Mouse (Mus musculus): ENCODE data around the gene Banf2.

DNA sequence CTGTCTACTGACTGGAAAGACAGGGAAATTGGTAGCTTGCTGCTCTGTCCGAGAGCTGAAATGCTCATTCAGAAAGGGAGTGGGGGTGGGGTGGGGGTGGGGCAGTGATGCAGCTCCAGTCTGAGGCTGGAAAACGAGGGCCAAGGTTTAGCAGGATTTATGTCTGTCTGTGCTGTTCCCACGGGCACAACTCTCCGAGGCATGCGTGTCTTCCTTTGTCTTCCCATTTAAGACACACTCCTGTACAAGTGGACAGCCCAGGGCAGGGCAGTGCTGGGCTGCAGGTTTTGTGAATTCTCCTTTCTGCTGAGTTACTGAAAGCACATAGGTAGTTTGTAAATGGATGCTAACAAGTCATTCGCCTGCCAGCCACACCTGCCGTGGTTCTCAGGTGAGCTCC, 39.8 kb downstream of the Banf2 start:
- no peak for TF ChIP-seq CTCF (IDR thresholded peaks at IDR 0.05; ENCODE audit: control insufficient read depth, insufficient read depth, low read length)
- TF ChIP-seq POLR2A (IDR thresholded peaks at IDR 0.05; ENCODE audit: borderline replicate concordance, control insufficient read depth, low read depth, low read length): no peak

Data from bone marrow, adult 2 months (tissue).